Mouse (Mus musculus) intestine, embryonic 14.5 days (tissue): ENCODE measurements at regions not wholly inside any gene's neighbourhood (a gene's known extent, or its start where the extent isn't known, plus 50 kb on each side); places are given as distances from the start of the nearest gene placed in this dataset.

Source experiments
- ATAC-seq: fragments of 200-750 bp; cut with Nextera tagmentation; replicated peaks from 2 replicates; pipeline ENCODE4 v1.8.0; 2017; ENCODE audit warnings: low read depth, moderate number of reproducible peaks, moderate TSS enrichment, moderate library complexity; ENCODE audit not compliant: low FRiP score, low TSS enrichment
- DNase-seq: peaks from one replicate; pipeline ENCODE4 v3.0.0-alpha.2; 2018; ENCODE audit warnings: low spot score
- H3K27ac ChIP-seq: fragments of 300-500 bp; sonication (generic); 2 replicates; pipeline ENCODE4 v1.5.1; 2014; ENCODE audit warnings: low read depth, mild to moderate bottlenecking, control low read depth
- H3K27me3 ChIP-seq: fragments of 300-500 bp; sonication (generic); replicated peaks from 2 replicates; pipeline ENCODE4 v1.6.1; 2014; ENCODE audit warnings: low read length, control low read depth; ENCODE audit not compliant: control insufficient read depth, insufficient read depth
- H3K36me3 ChIP-seq: fragments of 300-500 bp; sonication (generic); 2 replicates; pipeline ENCODE4 v1.6.1; 2014; ENCODE audit warnings: low read length, control low read depth; ENCODE audit not compliant: control insufficient read depth, insufficient read depth
- H3K4me1 ChIP-seq: fragments of 300-500 bp; sonication (generic); replicated peaks from 2 replicates; pipeline ENCODE4 v1.6.1; 2014; ENCODE audit warnings: low read length, control low read depth, mixed read lengths; ENCODE audit not compliant: control insufficient read depth, insufficient read depth
- H3K4me2 ChIP-seq: fragments of 300-500 bp; sonication (generic); 2 replicates; pipeline ENCODE4 v1.6.1; 2014; ENCODE audit warnings: low read length
- H3K4me3 ChIP-seq: fragments of 300-500 bp; sonication (generic); 2 replicates; pipeline ENCODE4 v1.5.1; 2014; ENCODE audit warnings: low read depth, low read length, control low read depth, mixed read lengths
- H3K9ac ChIP-seq: fragments of 300-500 bp; sonication (generic); 2 replicates; pipeline ENCODE4 v1.6.1; 2014; ENCODE audit warnings: mild to moderate bottlenecking, low read length
- H3K9me3 ChIP-seq: fragments of 300-500 bp; sonication (generic); 2 replicates; pipeline ENCODE4 v1.6.1; 2016; ENCODE audit warnings: low read length, control low read depth; ENCODE audit not compliant: control insufficient read depth
- WGBS: fragments of 180-500 bp; shearing (Covaris S2); extraction: QIAGEN DNeasy Blood & Tissue Kit; methylation state at CpG from one replicate; pipeline ENCODE4 v1.1.7; 2014; 5-methylcytosine and 5-hydroxymethylcytosine counted together

DNA sequence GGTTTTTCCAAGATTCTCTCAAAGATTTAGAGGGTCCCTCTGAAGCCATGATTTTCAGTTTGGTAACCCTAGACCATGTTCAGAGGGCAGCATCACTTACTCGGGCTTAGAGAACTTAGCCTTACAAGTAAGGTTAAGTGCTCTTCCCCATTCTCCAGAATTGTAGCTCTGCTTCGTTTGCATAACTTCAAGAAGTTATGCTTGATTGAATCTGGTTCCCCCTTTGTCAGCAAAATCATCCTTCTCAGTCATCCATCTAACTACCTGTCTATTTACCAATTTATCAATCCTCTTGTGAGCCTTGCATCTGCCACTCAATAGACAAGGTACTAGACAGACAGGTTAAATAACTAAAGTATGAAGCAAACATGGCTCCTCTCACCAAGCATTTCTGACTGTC lies 856.1 kb upstream of the Cited2 start:
- no peak for ATAC-seq
- 71% methylated on average over 2 of the region's 2 CpGs for WGBS

DNA sequence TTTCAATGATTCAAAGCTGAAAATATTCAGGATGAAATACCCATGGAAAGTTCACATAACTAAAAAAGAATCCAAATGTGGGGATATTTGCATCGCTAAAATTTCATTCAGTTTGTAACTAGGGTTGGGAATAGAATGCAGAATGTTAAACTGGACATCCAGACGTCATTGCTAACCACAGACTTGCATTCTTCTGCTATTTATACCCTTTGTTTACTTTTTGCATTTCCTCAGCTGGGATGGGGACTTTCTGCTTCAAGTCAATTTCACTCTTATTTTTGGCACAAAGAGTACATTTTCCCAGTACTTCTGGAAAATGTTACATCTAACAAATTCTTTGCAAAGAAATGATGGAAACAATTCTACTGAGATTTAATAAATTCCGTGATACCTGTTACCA lies 848.9 kb upstream of the Cited2 start:
- Histone ChIP-seq H3K4me2 (no peak overlapping the region), H3K4me1 (no peaks in the 10 kb centered on the region; the same call in 1 of the 2 replicates), H3K36me3 (no peaks in the 10 kb centered on the region), H3K9ac (no peak overlapping the region), H3K27me3 (no peaks in the 10 kb centered on the region), H3K4me3 (no peak overlapping the region), H3K9me3 (no peaks in the 10 kb centered on the region), H3K27ac (no peak overlapping the region)
- no peak for ATAC-seq
- 53% methylated on average over 3 of the region's 3 CpGs for WGBS
- DNase-seq: no peak

More for the DNA sequence above, 856.1 kb upstream of the Cited2 start:
- H3K36me3 ChIP-seq: no peaks in the 10 kb centered on the region
- H3K27ac ChIP-seq: no peak overlapping the region
- H3K4me1 ChIP-seq: no peaks in the 10 kb centered on the region
- DNase-seq: no peak
- no peaks in the 10 kb centered on the region for H3K27me3 ChIP-seq
- no peak overlapping the region for H3K9ac ChIP-seq
- no peaks in the 10 kb centered on the region for H3K9me3 ChIP-seq
- no peak overlapping the region for H3K4me2 ChIP-seq
- no peak overlapping the region for H3K4me3 ChIP-seq

DNA sequence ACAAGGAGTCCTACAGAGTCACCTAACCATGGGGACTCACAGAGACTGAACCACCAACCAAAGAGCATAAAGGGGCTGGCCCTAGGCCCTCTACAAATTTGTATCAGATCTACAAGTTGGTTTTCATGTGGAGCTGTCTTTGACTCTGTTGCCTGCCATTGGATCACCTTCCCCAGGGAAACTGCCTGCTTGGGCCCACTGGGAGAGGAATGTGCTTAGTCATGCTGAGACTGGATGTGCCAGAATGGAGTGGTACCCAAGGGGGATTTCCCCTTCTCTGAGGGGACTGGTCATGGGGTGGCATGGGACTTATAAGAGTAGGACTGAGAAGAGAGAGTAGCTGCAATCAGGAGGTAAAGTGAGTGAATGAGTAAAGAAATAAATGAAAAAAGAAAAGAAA lies 844.8 kb upstream of the Cited2 start:
- ATAC-seq (no peak), DNase-seq (no peak)
- no peaks in the 10 kb centered on the region; the same call in 1 of the 2 replicates for H3K4me1 ChIP-seq
- no peaks in the 10 kb centered on the region for H3K36me3 ChIP-seq
- no peak overlapping the region for H3K27ac ChIP-seq
- no peak overlapping the region for H3K4me3 ChIP-seq
- no peak overlapping the region for H3K9ac ChIP-seq
- H3K4me2 ChIP-seq: no peak overlapping the region
- no peaks in the 10 kb centered on the region for H3K27me3 ChIP-seq
- no peaks in the 10 kb centered on the region for H3K9me3 ChIP-seq

DNA sequence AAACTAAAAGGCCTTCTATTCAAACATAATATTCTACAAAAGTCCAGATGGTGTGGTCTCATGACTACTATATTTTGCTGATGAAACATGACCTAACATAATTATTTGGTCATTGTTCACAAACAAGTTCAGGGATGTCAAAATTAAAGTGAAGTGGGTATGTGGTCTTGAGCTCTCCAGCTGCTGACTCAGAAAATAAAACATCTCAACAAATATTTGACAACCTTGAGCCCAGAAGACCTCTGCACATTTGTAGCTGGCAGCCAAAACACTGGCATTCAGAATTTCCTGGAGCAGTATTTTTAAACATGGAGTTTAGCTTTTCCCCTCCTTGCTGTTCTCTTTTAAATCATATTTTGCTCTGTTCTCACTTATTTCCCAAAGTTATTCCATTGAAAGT lies 829.7 kb upstream of the Cited2 start:
- Histone ChIP-seq H3K4me3 (no peak overlapping the region), H3K27me3 (no peaks in the 10 kb centered on the region), H3K4me2 (no peak overlapping the region), H3K4me1 (no peaks in the 10 kb centered on the region), H3K9me3 (no peaks in the 10 kb centered on the region), H3K9ac (no peak overlapping the region), H3K27ac (no peak overlapping the region), H3K36me3 (no peaks in the 10 kb centered on the region)
- no peak for ATAC-seq
- DNase-seq: no peak

DNA sequence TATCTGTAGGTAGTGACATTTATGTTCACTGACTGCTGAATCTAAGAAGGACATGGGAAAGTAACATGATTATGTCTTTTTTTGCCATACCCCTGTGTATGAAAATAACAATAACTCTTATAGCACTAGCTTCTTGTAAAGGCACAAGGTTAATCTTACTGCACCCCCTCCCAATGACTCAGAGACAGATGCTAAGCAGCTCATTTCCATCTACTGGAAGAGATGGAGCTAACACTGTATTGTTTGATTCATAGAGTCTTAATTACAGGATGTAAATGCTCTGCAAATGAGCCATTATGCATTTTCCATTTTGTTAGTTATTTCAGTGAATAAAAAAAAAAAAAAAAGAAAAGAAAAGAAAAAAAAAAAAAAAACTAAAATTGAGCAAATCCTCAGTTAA lies 827.7 kb upstream of the Cited2 start:
- H3K4me1 ChIP-seq: no peaks in the 10 kb centered on the region
- H3K9ac ChIP-seq: no peak overlapping the region
- no peaks in the 10 kb centered on the region for H3K36me3 ChIP-seq
- H3K9me3 ChIP-seq: no peaks in the 10 kb centered on the region
- H3K27ac ChIP-seq: no peak overlapping the region
- DNase-seq (no peak), ATAC-seq (no peak)
- H3K4me3 ChIP-seq: no peak overlapping the region
- H3K27me3 ChIP-seq: no peaks in the 10 kb centered on the region
- H3K4me2 ChIP-seq: no peak overlapping the region

DNA sequence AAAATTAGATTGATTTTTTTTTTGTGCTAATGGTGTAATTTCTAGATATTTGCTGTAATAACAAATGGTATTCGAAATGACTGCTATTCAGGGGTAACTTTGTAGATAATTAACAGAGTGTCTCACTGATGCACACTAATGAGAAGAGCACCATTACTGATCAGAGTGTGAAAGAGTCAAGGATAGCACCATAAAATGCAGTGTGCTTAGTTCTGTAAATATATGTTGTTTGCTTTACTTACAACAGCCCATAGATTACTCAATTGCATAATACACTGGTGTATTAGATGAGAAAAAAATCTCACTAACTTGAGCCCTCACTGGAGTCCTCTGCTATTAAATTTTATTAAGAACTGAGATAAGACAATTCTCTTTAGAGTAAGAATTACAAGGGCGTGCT lies 800.1 kb upstream of the Cited2 start:
- no peaks in the 10 kb centered on the region for H3K27me3 ChIP-seq
- no peaks in the 10 kb centered on the region for H3K4me1 ChIP-seq
- H3K4me3 ChIP-seq: no peak overlapping the region
- no peak overlapping the region for H3K9ac ChIP-seq
- 60% methylated on average over 2 of the region's 2 CpGs for WGBS
- no peaks in the 10 kb centered on the region for H3K36me3 ChIP-seq
- 0 out of 2 replicates have a peak, but pooled peaks have one; percentile 43 for ATAC-seq
- DNase-seq: no peak
- no peaks in the 10 kb centered on the region for H3K9me3 ChIP-seq
- H3K4me2 ChIP-seq: no peak overlapping the region
- H3K27ac ChIP-seq: no peak overlapping the region

DNA sequence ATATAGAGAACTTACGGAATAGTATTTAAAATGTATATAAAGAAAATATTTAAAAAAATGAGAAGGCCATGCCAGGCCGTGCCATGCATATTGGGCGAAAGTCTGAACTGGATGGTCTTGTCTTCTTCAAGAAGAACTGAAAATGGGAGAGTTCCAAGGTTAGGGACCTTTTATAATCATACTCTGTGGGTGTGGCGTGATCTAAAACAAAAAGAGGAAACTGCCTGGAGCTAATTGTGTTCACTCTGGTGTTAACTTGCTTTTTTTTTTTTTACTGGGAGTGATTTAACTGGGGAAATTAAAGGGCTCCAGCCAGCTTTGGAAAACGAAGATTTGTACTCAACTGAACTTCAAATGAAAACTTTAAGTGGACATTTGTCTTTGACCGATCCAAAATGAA lies 799.2 kb upstream of the Cited2 start:
- Histone ChIP-seq H3K36me3 (no peaks in the 10 kb centered on the region), H3K27me3 (no peaks in the 10 kb centered on the region), H3K27ac (no peak overlapping the region), H3K4me1 (no peaks in the 10 kb centered on the region), H3K9me3 (no peaks in the 10 kb centered on the region), H3K4me2 (no peak overlapping the region), H3K9ac (no peak overlapping the region), H3K4me3 (no peak overlapping the region)
- ATAC-seq (no peak), DNase-seq (no peak)
- WGBS: 86% methylated on average over 6 of the region's 6 CpGs

DNA sequence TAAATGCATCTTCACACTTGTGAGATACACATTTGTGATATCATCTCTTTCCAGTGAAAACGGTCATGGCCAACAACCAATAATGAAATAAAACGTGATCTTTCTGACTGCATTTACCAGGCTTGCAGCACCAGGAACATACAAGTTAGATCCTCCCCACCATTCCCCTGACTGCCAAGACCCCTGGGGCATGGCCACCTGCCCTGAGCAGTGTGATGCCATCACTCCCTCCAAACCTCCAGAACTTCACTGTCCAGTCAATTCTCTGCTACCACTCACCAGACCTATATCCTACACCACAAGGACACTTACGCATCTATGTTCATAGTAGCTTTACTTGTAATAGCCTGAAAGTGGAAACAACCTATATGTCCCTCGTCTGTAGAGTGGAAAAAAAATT lies 785.3 kb upstream of the Cited2 start:
- 86% methylated on average over 4 of the region's 4 CpGs for WGBS
- H3K36me3 ChIP-seq: no peaks in the 10 kb centered on the region
- H3K4me1 ChIP-seq: no peaks in the 10 kb centered on the region
- no peaks in the 10 kb centered on the region for H3K9me3 ChIP-seq
- H3K27ac ChIP-seq: no peak overlapping the region
- no peak overlapping the region for H3K9ac ChIP-seq
- DNase-seq (no peak), ATAC-seq (no peak)
- H3K27me3 ChIP-seq: no peaks in the 10 kb centered on the region
- H3K4me3 ChIP-seq: no peak overlapping the region
- H3K4me2 ChIP-seq: no peak overlapping the region

DNA sequence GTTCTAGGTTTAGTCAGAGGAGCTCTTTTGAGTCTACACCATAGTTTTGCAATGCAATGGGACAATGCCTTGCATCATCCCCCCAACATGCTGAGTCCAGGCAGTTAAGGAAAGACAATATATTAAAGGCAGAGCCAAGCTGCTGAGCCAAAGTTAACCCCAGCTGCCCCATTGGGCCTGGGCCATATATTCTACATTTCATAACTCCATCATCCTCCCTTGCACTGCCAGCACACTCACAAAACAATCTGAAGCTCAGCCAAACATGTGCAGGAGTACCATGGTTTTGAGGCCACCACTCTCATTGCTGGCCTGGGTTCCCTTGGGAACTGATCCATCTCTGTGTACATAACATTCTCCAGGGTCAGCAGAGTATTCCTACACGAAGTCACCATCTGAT lies 771.4 kb upstream of the Cited2 start:
- H3K27ac ChIP-seq: no peak overlapping the region
- no peaks in the 10 kb centered on the region for H3K27me3 ChIP-seq
- WGBS: 38% methylated on average over 1 of the region's 1 CpGs
- H3K9me3 ChIP-seq: no peaks in the 10 kb centered on the region
- H3K4me3 ChIP-seq: no peak overlapping the region
- no peaks in the 10 kb centered on the region for H3K36me3 ChIP-seq
- no peak for ATAC-seq
- no peaks in the 10 kb centered on the region for H3K4me1 ChIP-seq
- H3K4me2 ChIP-seq: no peak overlapping the region
- no peak overlapping the region for H3K9ac ChIP-seq
- DNase-seq: no peak
